Mouse (Mus musculus) kidney, postnatal 25 days (tissue): Measurements from ENCODE around the gene Ccser2.

Source experiments
- DNase-seq, 2 experiments: peaks; one replicate each; pipeline ENCODE4 v3.0.0; 2021; ENCODE audit warnings: mixed read lengths in 2 of 2

The Ccser2 gene

DNA sequence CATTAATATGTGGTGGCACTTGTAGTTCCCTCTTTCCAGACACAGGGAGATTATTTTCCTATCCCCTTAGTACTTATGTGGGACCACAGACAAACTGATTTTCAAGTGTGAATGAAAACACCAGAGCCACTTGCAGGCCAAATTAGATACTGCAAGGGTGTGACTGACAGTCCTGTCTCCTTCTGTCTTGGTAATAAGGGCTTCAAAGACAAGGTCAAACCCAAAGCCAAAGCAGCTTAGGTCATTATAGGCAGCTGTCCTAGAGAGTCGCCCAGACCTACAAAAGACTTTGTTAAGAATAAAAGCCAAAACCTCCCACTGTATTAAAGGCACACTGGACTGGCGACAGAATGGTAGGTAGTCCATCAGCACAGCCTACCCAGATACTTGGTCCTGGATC lies 30.6 kb downstream of the Ccser2 start:
- DNase-seq: no peak

DNA sequence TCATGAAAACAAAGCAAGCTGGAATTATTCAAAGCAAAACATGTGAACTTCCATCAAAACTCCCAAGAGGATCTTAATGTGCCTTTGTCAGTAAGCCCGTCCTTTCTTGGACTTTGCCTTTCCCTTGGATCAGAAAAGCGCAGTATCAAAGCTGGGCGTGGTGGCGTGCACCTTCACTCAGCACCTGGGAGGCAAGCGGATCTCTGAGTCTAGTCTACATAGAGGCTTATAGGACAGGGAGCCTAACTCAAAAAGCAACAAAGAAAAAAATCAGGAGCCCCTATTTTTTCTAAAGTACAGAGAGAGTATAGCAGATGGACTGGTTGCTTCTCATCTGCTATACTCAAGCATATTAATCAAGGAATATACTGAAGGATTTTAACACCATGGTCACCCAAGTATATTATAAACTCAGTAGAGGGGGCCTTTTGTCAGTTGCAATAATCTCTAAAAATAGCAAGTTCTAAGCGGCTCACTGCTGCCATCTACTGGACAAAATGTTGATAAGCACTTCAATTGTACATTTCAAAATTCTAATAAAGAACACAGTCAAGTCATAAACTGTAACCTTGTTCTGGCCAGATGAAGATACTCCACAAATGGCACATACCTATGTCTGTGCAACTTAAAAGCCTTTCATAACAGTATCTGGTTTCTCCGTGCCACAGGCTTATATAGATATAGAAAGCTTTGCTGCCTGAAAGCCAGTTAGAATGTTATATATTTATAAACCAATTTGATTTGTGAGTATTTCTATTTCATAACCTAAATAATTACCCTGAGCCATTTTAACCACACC lies 31.3 kb downstream of the Ccser2 start:
- DNase-seq: peak in 1 of 2 experiments; percentile 66

DNA sequence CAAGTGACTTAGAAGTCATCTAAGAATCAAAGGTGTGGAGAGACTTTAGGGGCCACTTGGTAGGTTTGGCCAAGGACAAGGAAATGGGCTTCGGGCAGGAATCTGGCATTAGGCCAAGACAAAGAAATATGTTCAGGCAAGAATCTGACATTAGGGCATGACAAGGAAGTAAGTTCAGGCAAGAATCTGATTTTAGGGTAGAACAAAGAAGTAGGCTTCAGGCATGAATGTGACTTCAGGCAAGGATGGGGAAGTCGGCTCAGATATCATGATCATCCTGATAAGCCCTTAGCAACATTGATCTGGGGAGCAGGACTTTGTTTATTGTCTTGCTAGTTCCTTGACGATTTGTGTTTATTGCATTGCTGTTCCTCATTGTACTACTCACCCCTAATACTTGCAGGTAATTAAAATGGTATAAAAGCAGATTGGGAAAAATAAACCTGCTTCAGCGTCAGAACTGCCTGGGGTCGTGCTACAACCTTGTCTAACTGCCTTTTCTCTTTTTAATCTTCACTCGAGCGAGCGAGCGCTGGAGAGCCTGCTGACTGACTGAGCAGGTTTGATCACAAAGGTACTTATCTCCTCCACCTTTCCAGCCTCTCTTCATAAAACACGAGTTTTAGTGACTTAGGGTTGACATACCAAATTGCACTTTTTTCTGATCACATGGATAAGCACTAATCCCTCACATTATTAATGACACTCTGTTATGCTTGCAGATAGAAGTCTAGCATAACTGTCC lies 35.8 kb downstream of the Ccser2 start:
- no peak for DNase-seq

- DNase-seq: no peak
These were observed 36.5 kb downstream of the Ccser2 start for GRCm38 (mm10) chr14:36932038-36932437.

GRCm38 (mm10) chr14:36923383-36923782 lies 45.2 kb downstream of the Ccser2 start:
- DNase-seq: no peak

- no peak for DNase-seq
These were observed 47.1 kb downstream of the Ccser2 start for GRCm38 (mm10) chr14:36921346-36922049.

DNA sequence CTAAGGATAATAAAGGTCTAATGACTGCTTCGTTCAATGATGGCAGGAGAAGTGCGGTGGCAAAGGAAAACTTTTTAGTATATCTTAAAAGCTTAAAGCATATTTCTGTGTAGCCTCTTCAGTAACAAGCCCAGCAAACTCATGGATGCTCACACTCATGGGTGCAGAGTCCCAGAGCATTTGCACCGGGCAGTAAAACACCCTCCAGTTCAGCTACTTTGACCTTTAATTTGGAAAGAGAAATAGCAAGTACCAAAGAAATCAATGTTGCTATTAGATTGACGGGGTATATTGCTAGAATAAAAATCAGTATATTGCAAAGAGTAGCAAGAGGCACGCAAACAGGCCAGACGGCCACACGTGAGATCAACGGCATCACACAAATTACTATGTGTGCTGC lies 48.7 kb downstream of the Ccser2 start:
- DNase-seq: no peak

DNA sequence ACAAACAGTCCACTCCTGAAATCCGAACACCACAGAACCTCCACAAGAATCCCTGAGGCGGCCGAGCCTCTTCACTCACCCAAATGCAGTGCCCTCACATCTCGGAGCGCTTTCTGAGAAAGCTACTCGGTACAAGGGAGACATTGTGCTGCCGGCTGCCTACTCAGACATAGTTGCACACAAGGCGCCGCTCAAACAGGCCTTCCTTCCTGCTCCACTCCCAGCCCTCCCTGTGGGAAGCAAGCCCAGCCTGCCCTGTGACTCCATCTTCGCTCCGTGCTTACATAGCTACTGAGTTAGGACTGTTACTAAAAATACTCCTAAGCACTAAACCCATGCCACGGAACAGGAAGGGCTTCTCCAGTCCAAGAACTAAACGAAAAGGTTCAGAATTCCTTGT lies 49.4 kb downstream of the Ccser2 start:
- peak; percentile 85 to 94 for DNase-seq

GRCm38 (mm10) chr14:36915203-36915602 lies 53.4 kb downstream of the Ccser2 start:
- DNase-seq: no peak

GRCm38 (mm10) chr14:36914473-36915005 lies 54.0 kb downstream of the Ccser2 start:
- DNase-seq: no peak

- DNase-seq: peak in 1 of 2 experiments; percentile 49
These were observed 56.8 kb downstream of the Ccser2 start for GRCm38 (mm10) chr14:36911738-36912137.

DNA sequence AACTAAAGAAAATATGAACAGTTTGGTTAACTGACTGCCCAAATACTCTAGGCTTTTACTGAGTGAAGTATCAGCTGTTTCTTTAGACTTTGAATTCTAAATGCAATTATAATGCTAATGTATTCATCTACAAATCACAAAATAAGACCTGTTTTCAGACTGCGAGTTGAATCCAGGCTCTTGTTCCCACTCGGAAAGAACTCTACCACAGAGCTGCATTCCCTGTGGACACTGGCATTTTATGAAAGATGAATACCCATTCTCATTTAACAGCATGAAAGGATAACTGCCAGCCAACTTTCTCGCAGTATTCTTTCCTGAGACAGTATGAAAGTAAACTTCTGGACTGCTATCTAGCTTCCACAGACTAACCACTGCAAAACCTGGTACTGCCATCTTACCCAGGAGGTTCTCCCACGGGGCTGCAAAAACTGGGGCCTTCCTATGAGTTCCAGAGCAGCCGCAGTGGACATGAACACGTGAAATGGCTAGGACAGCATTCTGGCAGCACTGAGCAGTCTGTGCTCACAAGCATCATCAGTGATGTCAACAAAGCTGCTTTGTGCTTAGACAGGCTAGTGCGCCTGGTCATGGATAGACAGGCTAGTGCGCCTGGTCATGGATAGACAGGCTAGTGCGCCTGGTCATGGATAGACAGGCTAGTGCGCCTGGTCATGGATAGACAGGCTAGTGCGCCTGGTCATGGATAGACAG lies 62.6 kb downstream of the Ccser2 start:
- no peak for DNase-seq

DNA sequence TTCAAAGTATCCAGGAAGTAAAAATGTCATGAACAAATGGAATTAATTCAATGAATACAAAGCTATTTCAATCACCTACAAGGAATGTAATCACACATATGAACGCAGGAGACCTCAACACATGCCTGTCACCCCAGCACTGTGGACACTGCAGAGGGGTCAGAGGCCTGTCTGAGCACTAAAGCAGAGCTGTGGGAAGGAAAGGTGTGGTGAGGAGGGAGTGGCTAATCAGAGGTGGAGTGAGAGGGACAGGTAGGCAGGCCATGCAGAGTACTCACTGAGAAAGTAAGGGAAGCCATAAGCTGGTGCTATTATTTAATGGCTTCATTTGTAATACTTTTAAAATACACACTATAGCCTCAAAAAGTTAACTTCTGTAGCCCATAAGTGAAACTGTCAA lies 64.4 kb downstream of the Ccser2 start:
- DNase-seq: no peak

DNA sequence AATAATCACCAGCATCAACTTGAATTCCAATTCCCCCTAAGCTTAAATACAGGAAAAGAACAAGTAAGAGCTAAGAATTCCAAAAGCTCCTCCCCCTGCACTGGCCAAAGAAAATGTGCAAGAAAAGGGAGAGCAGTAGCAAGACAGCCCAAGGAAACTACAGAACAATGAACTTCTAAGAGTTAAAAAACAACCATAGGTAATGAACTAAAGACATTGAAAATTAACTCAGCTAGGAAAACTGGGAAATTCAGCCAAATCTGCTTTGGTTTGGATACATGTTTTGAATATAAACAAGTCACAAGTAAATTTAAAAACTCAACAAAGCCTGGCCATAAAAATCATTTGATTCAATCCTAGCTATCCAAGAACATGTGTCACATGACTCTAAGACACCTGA lies 67.7 kb downstream of the Ccser2 start:
- DNase-seq: no peak

- no peak for DNase-seq
These were observed 73.9 kb downstream of the Ccser2 start for GRCm38 (mm10) chr14:36894701-36895100.

GRCm38 (mm10) chr14:36892762-36893358 lies 75.7 kb downstream of the Ccser2 start:
- peak; percentile 47 to 55 for DNase-seq

GRCm38 (mm10) chr14:36890130-36890529 lies 78.4 kb downstream of the Ccser2 start:
- no peak for DNase-seq

DNA sequence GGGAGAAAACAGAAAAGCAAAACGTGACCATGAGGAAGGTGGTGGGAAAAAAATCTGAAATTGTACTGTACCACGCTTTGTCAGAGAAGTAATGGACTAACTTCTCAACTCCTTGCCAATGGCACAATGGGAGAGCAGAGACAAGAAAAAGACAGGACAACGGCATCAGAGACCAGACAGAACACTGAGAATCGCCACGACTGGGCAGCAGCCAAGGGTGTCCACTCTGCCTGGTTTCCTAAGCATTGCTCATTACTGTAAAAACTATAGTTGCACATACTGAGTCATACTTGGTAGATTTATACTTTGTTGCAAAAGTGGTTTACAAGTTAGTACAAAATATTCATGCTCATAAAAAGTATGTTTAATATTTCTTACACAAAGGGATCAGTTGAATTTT lies 82.9 kb downstream of the Ccser2 start:
- DNase-seq: no peak

DNA sequence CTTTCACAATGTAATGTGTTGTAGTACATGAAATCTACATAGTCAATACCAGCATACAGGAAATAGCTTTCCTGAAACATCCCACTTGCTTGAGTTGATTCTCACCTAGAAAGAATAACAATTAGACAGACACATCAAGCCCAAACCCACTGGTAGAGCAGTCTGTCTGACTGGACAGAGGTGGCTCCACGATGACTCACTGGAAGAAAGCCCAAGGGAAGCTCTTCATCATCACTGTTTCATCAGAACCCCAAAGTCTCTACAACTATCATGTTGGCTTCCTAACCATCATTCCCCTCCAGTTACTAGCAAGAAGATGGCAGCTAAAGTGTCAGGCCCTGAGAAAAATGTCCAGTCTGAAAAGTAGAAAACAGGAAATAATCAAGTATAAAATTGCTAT lies 83.5 kb downstream of the Ccser2 start:
- DNase-seq: no peak

- no peak for DNase-seq
These were observed 85.0 kb downstream of the Ccser2 start for GRCm38 (mm10) chr14:36883576-36883975.

DNA sequence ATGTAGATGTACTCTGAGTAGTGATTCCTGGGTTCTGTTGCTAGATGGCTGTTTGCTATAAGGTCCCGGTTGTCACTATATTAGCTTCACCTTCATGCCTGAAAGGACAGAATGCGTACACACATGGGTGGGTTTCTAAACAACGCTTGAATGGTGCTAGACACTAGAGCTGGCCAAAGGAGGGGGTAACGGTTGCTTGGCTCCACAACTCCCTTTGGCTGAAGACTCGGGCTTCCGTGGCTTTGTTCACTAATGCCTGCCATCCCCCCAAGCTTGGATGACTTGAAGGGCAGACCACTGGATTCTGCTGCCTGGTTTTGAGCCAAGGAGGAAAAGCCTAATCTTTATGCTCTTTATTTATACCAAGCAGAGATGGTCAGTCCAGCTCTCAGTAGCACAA lies 98.3 kb downstream of the Ccser2 start:
- DNase-seq: no peak

DNA sequence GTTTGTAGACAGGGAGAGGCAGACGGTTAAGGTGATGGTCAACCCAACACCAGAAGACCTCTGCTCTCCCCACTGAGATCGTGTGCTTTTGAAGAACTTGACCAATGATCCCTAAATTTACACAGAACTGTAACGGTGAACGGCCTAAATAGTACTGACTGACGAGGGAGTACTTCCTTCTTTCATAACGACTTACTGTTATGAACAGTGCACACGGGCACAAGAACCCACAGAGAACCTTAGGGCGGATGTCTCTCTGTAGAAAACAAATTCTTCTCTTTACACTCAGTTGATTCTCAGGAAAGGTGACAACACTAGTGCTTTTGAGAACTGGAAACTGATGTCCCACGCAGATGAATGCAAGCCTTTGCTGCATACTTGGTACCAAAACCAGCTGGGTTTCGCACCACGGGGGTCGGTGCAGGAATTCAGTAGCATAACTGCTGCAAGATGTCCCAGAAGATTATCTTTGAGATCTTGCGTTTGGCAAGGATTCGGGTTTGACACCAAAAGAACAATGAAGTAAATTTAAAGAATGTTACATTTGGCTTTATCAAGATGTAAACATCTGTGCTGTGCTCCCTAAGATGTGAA lies 99.7 kb downstream of the Ccser2 start:
- DNase-seq: no peak
